Mouse (Mus musculus): ENCODE measurements around the gene Tmbim6. TPM values are rescaled to one million over a fixed set of nuclear protein-coding genes. Genes with fewer than 3 reads are reported as not detected.

Tmbim6 gene
- polyA plus RNA-seq, 1 experiment from 2014 or later: 262 TPM

DNA sequence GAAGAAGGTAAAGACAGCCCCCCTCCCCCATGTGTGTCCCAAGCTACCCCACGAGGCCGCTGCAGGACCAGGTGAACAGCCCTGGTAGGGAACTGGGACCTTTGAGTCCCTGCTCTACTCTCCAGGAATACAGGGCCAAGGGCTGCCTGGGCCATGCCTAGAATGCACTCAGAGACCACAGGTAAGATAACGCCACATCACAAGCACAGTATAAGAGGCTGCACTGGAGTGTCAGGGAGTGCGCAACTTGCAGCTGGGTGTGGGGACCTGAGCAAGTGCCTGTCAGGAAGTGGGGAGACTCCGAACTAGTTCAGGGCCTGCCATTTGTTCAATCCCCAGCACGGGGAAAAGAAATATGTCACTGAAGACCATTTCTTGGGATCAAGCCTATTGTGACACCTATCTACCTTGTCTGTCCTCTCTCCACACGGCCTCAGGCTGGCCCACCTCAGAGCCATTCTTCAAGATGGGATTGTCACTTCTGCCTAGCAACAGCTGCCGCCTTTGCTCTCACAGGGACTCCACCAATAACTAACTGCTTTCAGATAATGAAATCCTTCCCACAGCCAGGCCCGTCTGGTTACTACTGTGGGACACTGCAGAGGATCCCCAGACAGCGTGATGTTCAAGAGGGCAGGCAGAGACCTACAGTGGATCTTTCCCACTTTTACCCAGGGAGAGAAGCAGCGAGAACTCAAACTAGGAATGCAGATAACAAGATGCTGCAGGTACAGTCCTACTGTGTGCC is 60.6 kb downstream of the Tmbim6 start:
- Histone ChIP-seq H3K36me3 (replicated peaks; ENCODE audit: control insufficient read depth, insufficient read depth) (peaks cover 11% of the 10 kb centered on the region), H3K4me2 (replicated peaks) (no peak overlapping the region), H3K4me3 (replicated peaks; ENCODE audit: low read length) (no peak overlapping the region), H3K27me3 (ENCODE audit: control insufficient read depth, insufficient read depth, low read length) (no peaks in the 10 kb centered on the region), H3K9ac (no peak overlapping the region), H3K9me3 (ENCODE audit: control insufficient read depth, low read length) (no peaks in the 10 kb centered on the region), H3K27ac (0 out of 2 replicates have a peak overlapping the region, but pooled peaks have one; percentile 30), H3K4me1 (replicated peaks; ENCODE audit: control insufficient read depth, insufficient read depth, low read length) (peaks cover 46% of the 10 kb centered on the region)
- DNase-seq (ENCODE audit: low spot score) (no peak), ATAC-seq (ENCODE audit: low FRiP score) (no peak)
- 71% methylated on average over 11 of the region's 11 CpGs for WGBS

DNA sequence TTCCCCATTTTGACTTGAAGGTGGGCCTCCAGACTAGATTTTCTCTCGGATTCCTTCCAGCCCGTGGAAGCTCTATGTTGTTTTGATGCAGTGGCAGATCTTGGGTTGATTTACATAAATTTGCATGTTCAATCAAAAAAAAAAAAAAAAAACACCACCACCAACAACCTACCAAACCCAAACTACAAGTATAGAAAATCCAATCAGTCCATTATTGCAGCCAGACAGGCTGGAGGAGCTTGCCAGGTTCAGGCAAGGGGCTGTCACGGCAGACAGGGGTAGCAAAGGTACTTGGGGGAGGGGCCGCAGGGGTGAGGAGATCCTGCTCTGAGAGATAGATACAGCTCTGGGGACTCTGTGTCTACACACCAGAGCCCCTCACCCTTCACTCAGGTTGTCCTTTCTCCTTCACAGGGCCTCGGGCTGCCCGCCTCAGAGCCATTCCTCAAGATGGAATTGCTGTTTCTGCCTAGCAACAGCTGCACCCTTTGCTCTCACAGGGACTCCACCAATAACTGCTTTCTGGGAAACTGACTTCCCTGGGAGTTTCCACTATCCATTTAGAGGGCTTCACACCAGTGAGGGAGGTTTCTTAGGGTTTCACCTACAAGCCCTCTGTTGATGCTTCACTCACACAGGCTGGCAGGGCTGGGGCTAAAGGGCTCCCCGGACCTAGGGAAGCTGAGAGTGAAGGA is 62.0 kb downstream of the Tmbim6 start:
- Histone ChIP-seq H3K9ac (no peak overlapping the region), H3K27ac (no peak overlapping the region), H3K9me3 (ENCODE audit: control insufficient read depth, low read length) (no peaks in the 10 kb centered on the region), H3K36me3 (replicated peaks; ENCODE audit: control insufficient read depth, insufficient read depth) (peaks cover 11% of the 10 kb centered on the region), H3K27me3 (ENCODE audit: control insufficient read depth, insufficient read depth, low read length) (no peaks in the 10 kb centered on the region), H3K4me2 (replicated peaks) (peak overlapping the region; percentile 76), H3K4me1 (replicated peaks; ENCODE audit: control insufficient read depth, insufficient read depth, low read length) (peaks cover 45% of the 10 kb centered on the region), H3K4me3 (replicated peaks; ENCODE audit: low read length) (no peak overlapping the region)
- ATAC-seq (ENCODE audit: low FRiP score): no peak
- DNase-seq (ENCODE audit: low spot score): no peak
- 64% methylated on average over 7 of the region's 7 CpGs for WGBS

- H3K4me2 ChIP-seq (replicated peaks): peak overlapping the region; percentile 76
- peaks cover 6% of the 10 kb centered on the region; the same call in 1 of the 2 replicates for H3K36me3 ChIP-seq (replicated peaks; ENCODE audit: control insufficient read depth, insufficient read depth)
- H3K27me3 ChIP-seq (ENCODE audit: control insufficient read depth, insufficient read depth, low read length): no peaks in the 10 kb centered on the region
- ATAC-seq (ENCODE audit: low FRiP score) (no peak), DNase-seq (ENCODE audit: low spot score) (no peak)
- H3K27ac ChIP-seq: no peak overlapping the region
- H3K9ac ChIP-seq: no peak overlapping the region
- 83% methylated on average over 3 of the region's 3 CpGs for WGBS
- H3K4me1 ChIP-seq (replicated peaks; ENCODE audit: control insufficient read depth, insufficient read depth, low read length): peaks cover 45% of the 10 kb centered on the region
- H3K4me3 ChIP-seq (replicated peaks; ENCODE audit: low read length): no peak overlapping the region
- H3K9me3 ChIP-seq (ENCODE audit: control insufficient read depth, low read length): no peaks in the 10 kb centered on the region
Measured at GRCm38 (mm10) chr15:99455415-99455814, 62.7 kb downstream of the Tmbim6 start.

GRCm38 (mm10) chr15:99456338-99456962 is 63.8 kb downstream of the Tmbim6 start:
- H3K9ac ChIP-seq: peak overlapping the region; percentile 81
- no peaks in the 10 kb centered on the region for H3K9me3 ChIP-seq (ENCODE audit: control insufficient read depth, low read length)
- ATAC-seq (ENCODE audit: low FRiP score) (no peak), DNase-seq (ENCODE audit: low spot score) (no peak)
- H3K4me1 ChIP-seq (replicated peaks; ENCODE audit: control insufficient read depth, insufficient read depth, low read length): peaks cover 45% of the 10 kb centered on the region
- peaks cover 6% of the 10 kb centered on the region; the same call in 1 of the 2 replicates for H3K36me3 ChIP-seq (replicated peaks; ENCODE audit: control insufficient read depth, insufficient read depth)
- peak overlapping the region; percentile 91 for H3K27ac ChIP-seq
- 9% methylated on average over 7 of the region's 7 CpGs for WGBS
- H3K4me3 ChIP-seq (replicated peaks; ENCODE audit: low read length): peak overlapping the region; percentile 80
- H3K27me3 ChIP-seq (ENCODE audit: control insufficient read depth, insufficient read depth, low read length): no peaks in the 10 kb centered on the region
- H3K4me2 ChIP-seq (replicated peaks): peak overlapping the region; percentile 76

DNA sequence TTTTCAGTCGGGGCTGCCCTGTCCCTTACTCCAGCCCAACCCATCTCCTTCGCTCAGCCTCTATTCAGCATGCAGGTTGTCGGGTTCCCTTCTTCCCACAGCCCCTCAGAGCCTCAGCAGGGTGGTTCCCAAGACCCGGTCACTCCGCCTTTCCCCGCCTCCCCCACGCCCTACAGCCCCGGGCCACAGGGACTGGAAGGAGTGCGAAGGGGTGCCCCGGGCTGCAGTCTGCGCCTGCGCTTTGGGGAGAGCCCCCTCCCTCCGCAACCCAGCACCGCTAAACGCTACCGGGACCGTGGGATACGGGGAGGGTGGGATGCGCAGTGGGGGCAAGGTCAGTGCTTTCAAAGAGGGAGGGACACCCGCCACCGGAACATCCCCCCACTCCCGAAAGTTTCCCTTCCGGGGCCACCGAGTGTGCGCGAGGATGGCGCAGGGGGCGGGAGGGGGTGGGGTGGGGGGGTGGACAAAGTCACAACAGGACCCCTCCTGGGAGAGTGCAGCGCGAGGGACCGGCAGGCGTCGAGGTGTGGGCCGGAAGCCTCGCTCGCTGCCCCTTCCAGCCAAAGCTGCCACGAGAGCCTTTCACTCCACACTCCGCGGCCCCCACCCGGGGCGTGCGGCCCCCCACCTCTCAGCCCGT is 64.4 kb downstream of the Tmbim6 start:
- Histone ChIP-seq H3K4me1 (replicated peaks; ENCODE audit: control insufficient read depth, insufficient read depth, low read length) (peaks cover 45% of the 10 kb centered on the region), H3K4me3 (replicated peaks; ENCODE audit: low read length) (peak overlapping the region; percentile 80), H3K27me3 (ENCODE audit: control insufficient read depth, insufficient read depth, low read length) (no peaks in the 10 kb centered on the region), H3K27ac (peak overlapping the region; percentile 91), H3K36me3 (replicated peaks; ENCODE audit: control insufficient read depth, insufficient read depth) (peaks cover 6% of the 10 kb centered on the region; the same call in 1 of the 2 replicates), H3K4me2 (replicated peaks) (peak overlapping the region; percentile 76), H3K9ac (peak overlapping the region; percentile 81), H3K9me3 (ENCODE audit: control insufficient read depth, low read length) (no peaks in the 10 kb centered on the region)
- ATAC-seq (ENCODE audit: low FRiP score): peak; percentile 74
- WGBS: 2% methylated on average over 32 of the region's 43 CpGs
- peak; percentile 56 for DNase-seq (ENCODE audit: low spot score)

- Histone ChIP-seq H3K36me3 (replicated peaks; ENCODE audit: control insufficient read depth, insufficient read depth) (no peaks in the 10 kb centered on the region), H3K4me1 (replicated peaks; ENCODE audit: control insufficient read depth, insufficient read depth, low read length) (peaks cover 38% of the 10 kb centered on the region), H3K4me2 (replicated peaks) (peak within 1 kb of the TSS; percentile 76), H3K27me3 (ENCODE audit: control insufficient read depth, insufficient read depth, low read length) (no peaks in the 10 kb centered on the region), H3K27ac (peak within 1 kb of the TSS; percentile 91), H3K9me3 (ENCODE audit: control insufficient read depth, low read length) (no peaks in the 10 kb centered on the region), H3K4me3 (replicated peaks; ENCODE audit: low read length) (peak within 1 kb of the TSS; percentile 80), H3K9ac (peak within 1 kb of the TSS; percentile 81)
- peak; percentile 95 for ATAC-seq (ENCODE audit: low FRiP score)
- WGBS: under 1% methylated on average over 44 of the region's 45 CpGs
- DNase-seq (ENCODE audit: low spot score): peak; percentile 90
Measured at GRCm38 (mm10) chr15:99457606-99458401, 65.1 kb downstream of the Tmbim6 start, which contains the start of gene Nckap5l. Gene Nckap5l (minus strand): TSS chr15:99457748.

Other genes with a start within 250 kb of the Tmbim6 start
- 0.81 and 0.96 TPM in 2 replicates for gene Kcnh3, start 168.0 kb upstream of the Tmbim6 start, polyA plus RNA-seq (2014; fragmentation: Nextera tagmentation; extraction: Ambion mirVana)
- 200 and 205 TPM in 2 replicates for gene Mcrs1, start 140.9 kb upstream of the Tmbim6 start, polyA plus RNA-seq (2014; fragmentation: Nextera tagmentation; extraction: Ambion mirVana)
- gene Prpf40b, start 97.8 kb upstream of the Tmbim6 start, polyA plus RNA-seq (2014; fragmentation: Nextera tagmentation; extraction: Ambion mirVana): 84.7 and 89.6 TPM in 2 replicates
- 0.39 and 0.81 TPM in 2 replicates for gene Fam186b, start 97.0 kb upstream of the Tmbim6 start, polyA plus RNA-seq (2014; fragmentation: Nextera tagmentation; extraction: Ambion mirVana)
- 9.0 and 9.2 TPM in 2 replicates for gene Fmnl3, start 22.4 kb upstream of the Tmbim6 start, polyA plus RNA-seq (2014; fragmentation: Nextera tagmentation; extraction: Ambion mirVana)
- gene Nckap5l, start 64.9 kb downstream of the Tmbim6 start, polyA plus RNA-seq (2014; fragmentation: Nextera tagmentation; extraction: Ambion mirVana): 16.2 and 19.3 TPM in 2 replicates
- gene Bcdin3d, start 81.8 kb downstream of the Tmbim6 start, polyA plus RNA-seq (2014; fragmentation: Nextera tagmentation; extraction: Ambion mirVana): 16.5 and 19.6 TPM in 2 replicates
- gene Faim2, start 135.3 kb downstream of the Tmbim6 start, polyA plus RNA-seq (2014; fragmentation: Nextera tagmentation; extraction: Ambion mirVana): 32.0 and 44.4 TPM in 2 replicates
- gene Aqp2, start 186.2 kb downstream of the Tmbim6 start, polyA plus RNA-seq (2014; fragmentation: Nextera tagmentation; extraction: Ambion mirVana): not detected in 2 replicates
- gene Aqp5, start 197.9 kb downstream of the Tmbim6 start, polyA plus RNA-seq (2014; fragmentation: Nextera tagmentation; extraction: Ambion mirVana): 0.42 and 1.4 TPM in 2 replicates
- gene Aqp6, start 208.5 kb downstream of the Tmbim6 start, polyA plus RNA-seq (2014; fragmentation: Nextera tagmentation; extraction: Ambion mirVana): 0.77 and 1.2 TPM in 2 replicates

Measured in hindbrain, embryonic 14.5 days (tissue).